Mouse (Mus musculus): ENCODE results near the gene Rbbp8nl.
"Not testable (repeated sequence)": the region's sequence is repeated elsewhere in the genome, so short reads cannot be mapped to it uniquely, and the experiment has no call there.

The Rbbp8nl gene

DNA sequence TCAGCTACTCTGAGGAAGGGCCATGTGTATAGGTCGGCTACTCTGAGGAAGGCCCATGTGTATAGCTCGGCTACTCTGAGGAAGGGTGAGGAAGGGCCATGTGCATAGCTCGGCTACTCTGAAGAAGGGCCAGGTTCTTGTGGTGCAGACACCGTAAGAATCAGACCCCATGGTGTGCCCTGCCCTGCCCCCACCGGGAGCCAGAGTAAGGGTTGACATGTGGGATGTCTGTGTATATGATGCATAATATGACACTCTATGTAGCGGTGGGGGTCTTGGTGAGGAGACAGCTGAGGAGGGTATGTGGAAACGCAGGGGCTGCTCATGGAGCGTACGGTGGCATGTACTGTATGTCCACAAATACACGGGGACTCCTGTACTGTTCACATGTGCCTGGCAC lies 20.4 kb downstream of the Rbbp8nl start:
- H3K9me3 ChIP-seq (ENCODE audit: low read length): no peaks in the 10 kb centered on the region
- TF ChIP-seq POU5F1 (IDR thresholded peaks at IDR 0.05; ENCODE audit: borderline replicate concordance, low read length) (no peak), NANOG (IDR thresholded peaks at IDR 0.05; ENCODE audit: borderline replicate concordance, low read length) (no peak), CTCF (conservative IDR thresholded peaks at IDR 0.05; ENCODE audit: low read length) (no peak)
- H3K27me3 ChIP-seq (ENCODE audit: insufficient read depth, low read length): peaks cover 17% of the 10 kb centered on the region
- H3K4me3 ChIP-seq (replicated peaks; ENCODE audit: low read length): no peak overlapping the region
- peaks cover 31% of the 10 kb centered on the region for H3K4me1 ChIP-seq (replicated peaks; ENCODE audit: low read depth, low read length)
- peaks cover 67% of the 10 kb centered on the region for H3K36me3 ChIP-seq (ENCODE audit: insufficient read depth, low read length)

- TF ChIP-seq CTCF (conservative IDR thresholded peaks at IDR 0.05; ENCODE audit: low read length) (no peak), NANOG (IDR thresholded peaks at IDR 0.05; ENCODE audit: borderline replicate concordance, low read length) (no peak), POU5F1 (IDR thresholded peaks at IDR 0.05; ENCODE audit: borderline replicate concordance, low read length) (no peak)
- H3K36me3 ChIP-seq (ENCODE audit: insufficient read depth, low read length): peaks cover 81% of the 10 kb centered on the region
- H3K27me3 ChIP-seq (ENCODE audit: insufficient read depth, low read length): peaks cover 11% of the 10 kb centered on the region
- H3K4me3 ChIP-seq (replicated peaks; ENCODE audit: low read length): no peak overlapping the region
- peaks cover 29% of the 10 kb centered on the region for H3K4me1 ChIP-seq (replicated peaks; ENCODE audit: low read depth, low read length)
- no peaks in the 10 kb centered on the region for H3K9me3 ChIP-seq (ENCODE audit: low read length)
Observed at GRCm38 (mm10) chr2:180267955-180268354, 21.7 kb downstream of the Rbbp8nl start.

GRCm38 (mm10) chr2:180262891-180263290 lies 26.8 kb downstream of the Rbbp8nl start:
- TF ChIP-seq NANOG (IDR thresholded peaks at IDR 0.05; ENCODE audit: borderline replicate concordance, low read length) (no peak), POU5F1 (IDR thresholded peaks at IDR 0.05; ENCODE audit: borderline replicate concordance, low read length) (no peak)
- Histone ChIP-seq H3K27me3 (ENCODE audit: insufficient read depth, low read length) (no peaks in the 10 kb centered on the region), H3K36me3 (ENCODE audit: insufficient read depth, low read length) (peaks cover 92% of the 10 kb centered on the region), H3K4me1 (replicated peaks; ENCODE audit: low read depth, low read length) (peaks cover 53% of the 10 kb centered on the region), H3K9me3 (ENCODE audit: low read length) (no peaks in the 10 kb centered on the region), H3K4me3 (replicated peaks; ENCODE audit: low read length) (no peak overlapping the region)

GRCm38 (mm10) chr2:180262441-180262840 lies 27.2 kb downstream of the Rbbp8nl start:
- Histone ChIP-seq H3K9me3 (ENCODE audit: low read length) (no peaks in the 10 kb centered on the region), H3K4me1 (replicated peaks; ENCODE audit: low read depth, low read length) (peaks cover 53% of the 10 kb centered on the region), H3K27me3 (ENCODE audit: insufficient read depth, low read length) (no peaks in the 10 kb centered on the region), H3K4me3 (replicated peaks; ENCODE audit: low read length) (no peak overlapping the region), H3K36me3 (ENCODE audit: insufficient read depth, low read length) (peaks cover 92% of the 10 kb centered on the region)
- TF ChIP-seq NANOG (IDR thresholded peaks at IDR 0.05; ENCODE audit: borderline replicate concordance, low read length): no peak
- TF ChIP-seq POU5F1 (IDR thresholded peaks at IDR 0.05; ENCODE audit: borderline replicate concordance, low read length): no peak
- TF ChIP-seq CTCF (conservative IDR thresholded peaks at IDR 0.05; ENCODE audit: low read length): no peak

DNA sequence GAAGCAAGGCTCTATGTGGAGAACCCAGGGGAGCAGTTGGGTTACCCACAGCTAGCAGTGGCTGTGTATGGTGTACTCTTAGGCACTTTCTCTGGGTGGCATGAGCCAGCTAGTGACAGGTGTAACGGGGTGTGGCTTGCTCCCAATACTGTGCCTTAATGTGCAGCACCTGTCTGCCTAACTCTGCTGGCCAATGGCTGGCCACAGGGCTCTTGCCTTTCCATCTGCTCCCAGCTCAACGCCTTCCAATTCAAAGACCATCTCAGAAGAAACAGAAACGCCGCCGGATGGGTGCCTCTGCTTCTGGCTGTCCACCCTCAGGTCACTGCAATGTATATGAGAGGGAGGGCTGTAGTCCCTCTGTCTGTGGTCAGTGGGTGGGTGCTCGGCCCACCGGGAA lies 27.8 kb downstream of the Rbbp8nl start:
- peaks cover 53% of the 10 kb centered on the region for H3K4me1 ChIP-seq (replicated peaks; ENCODE audit: low read depth, low read length)
- no peak for TF ChIP-seq POU5F1 (IDR thresholded peaks at IDR 0.05; ENCODE audit: borderline replicate concordance, low read length)
- no peak for TF ChIP-seq NANOG (IDR thresholded peaks at IDR 0.05; ENCODE audit: borderline replicate concordance, low read length)
- TF ChIP-seq CTCF (conservative IDR thresholded peaks at IDR 0.05; ENCODE audit: low read length): no peak
- peaks cover 88% of the 10 kb centered on the region for H3K36me3 ChIP-seq (ENCODE audit: insufficient read depth, low read length)
- H3K27me3 ChIP-seq (ENCODE audit: insufficient read depth, low read length): no peaks in the 10 kb centered on the region
- H3K4me3 ChIP-seq (replicated peaks; ENCODE audit: low read length): no peak overlapping the region
- H3K9me3 ChIP-seq (ENCODE audit: low read length): no peaks in the 10 kb centered on the region

DNA sequence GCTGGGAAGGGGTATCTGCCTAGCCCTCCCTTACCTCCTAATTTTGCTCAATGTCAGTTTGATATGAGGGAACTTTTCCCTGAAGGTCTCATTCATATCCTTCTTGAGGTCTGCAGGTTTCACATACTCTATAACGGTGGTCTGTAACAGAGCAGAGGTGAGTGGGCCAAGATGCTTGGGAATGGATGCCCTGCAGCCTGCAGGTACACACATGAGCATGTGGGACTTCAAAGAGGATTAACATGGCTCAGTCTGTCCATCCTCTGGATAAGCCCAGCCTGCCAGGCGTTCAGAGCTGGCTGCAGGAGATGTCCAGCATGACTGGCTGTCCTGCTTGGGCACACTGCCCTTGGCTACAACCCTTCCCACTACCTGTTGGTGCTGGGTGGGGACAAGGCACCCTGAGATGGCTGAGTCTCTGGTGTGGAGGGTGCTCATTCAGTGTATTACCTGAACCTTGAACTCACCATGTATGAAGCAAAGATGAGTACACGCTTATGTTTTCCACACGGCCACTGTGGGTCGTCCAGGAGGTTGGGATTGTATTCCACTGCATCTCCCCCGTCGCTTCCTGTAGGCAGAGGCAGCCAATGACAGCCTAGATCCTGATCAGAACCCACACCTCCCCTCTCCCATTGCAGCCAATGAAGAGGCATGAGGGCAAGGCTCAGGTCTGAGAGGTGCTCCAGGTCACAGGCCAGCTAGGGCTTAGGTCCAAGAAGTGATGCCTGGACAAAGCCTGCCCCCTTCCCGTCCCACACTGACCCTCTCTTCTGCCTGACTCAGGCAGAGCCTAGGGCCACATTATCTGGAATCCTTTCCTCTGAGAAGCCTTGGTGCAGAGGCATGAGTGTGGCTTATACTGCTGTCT lies 28.8 kb downstream of the Rbbp8nl start:
- peaks cover 53% of the 10 kb centered on the region for H3K4me1 ChIP-seq (replicated peaks; ENCODE audit: low read depth, low read length)
- peaks cover 78% of the 10 kb centered on the region for H3K36me3 ChIP-seq (ENCODE audit: insufficient read depth, low read length)
- no peak for TF ChIP-seq NANOG (IDR thresholded peaks at IDR 0.05; ENCODE audit: borderline replicate concordance, low read length)
- no peaks in the 10 kb centered on the region for H3K27me3 ChIP-seq (ENCODE audit: insufficient read depth, low read length)
- H3K4me3 ChIP-seq (replicated peaks; ENCODE audit: low read length): 0 out of 2 replicates have a peak overlapping the region, but pooled peaks have one; percentile 97
- H3K9me3 ChIP-seq (ENCODE audit: low read length): no peaks in the 10 kb centered on the region

- peaks cover 58% of the 10 kb centered on the region for H3K4me1 ChIP-seq (replicated peaks; ENCODE audit: low read depth, low read length)
- peaks cover 80% of the 10 kb centered on the region for H3K36me3 ChIP-seq (ENCODE audit: insufficient read depth, low read length)
- not testable (repeated sequence) for H3K9me3 ChIP-seq (ENCODE audit: low read length); H3K27me3 ChIP-seq (ENCODE audit: insufficient read depth, low read length)
- peak overlapping the region; percentile 97; the same call in 1 of the 2 replicates for H3K4me3 ChIP-seq (replicated peaks; ENCODE audit: low read length)
Observed at GRCm38 (mm10) chr2:180259826-180260609, 29.7 kb downstream of the Rbbp8nl start.

DNA sequence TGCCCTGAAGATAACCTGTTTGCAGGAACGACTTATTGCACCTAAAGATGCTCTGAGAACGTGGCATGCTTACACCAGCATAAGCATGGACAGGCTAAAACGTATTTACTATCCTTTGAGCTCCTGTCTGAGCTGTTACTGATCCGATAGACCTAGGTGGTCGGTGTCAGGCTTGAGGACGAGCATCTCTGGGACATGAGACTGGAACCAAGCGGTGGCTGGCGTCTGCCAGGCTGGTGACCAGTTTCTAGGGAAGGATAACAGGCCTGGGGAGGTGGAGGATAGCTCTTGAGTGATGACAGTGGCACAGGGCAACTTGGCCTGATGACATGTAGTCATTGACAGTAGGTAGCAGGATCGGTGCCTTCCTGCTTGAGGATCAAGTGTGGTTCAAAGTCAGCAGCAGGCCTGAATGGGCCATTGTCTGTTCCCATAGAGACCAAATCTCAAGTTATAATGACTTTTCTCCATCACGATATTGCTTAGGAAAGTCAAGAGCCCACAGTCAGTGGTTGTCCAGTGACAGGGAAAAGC lies 30.7 kb downstream of the Rbbp8nl start:
- peak overlapping the region; percentile 97 for H3K4me3 ChIP-seq (replicated peaks; ENCODE audit: low read length)
- peaks cover 74% of the 10 kb centered on the region for H3K36me3 ChIP-seq (ENCODE audit: insufficient read depth, low read length)
- not testable (repeated sequence) for H3K9me3 ChIP-seq (ENCODE audit: low read length); H3K27me3 ChIP-seq (ENCODE audit: insufficient read depth, low read length)
- H3K4me1 ChIP-seq (replicated peaks; ENCODE audit: low read depth, low read length): peaks cover 67% of the 10 kb centered on the region

Measured in E14TG2a.4 (cell line).